Mouse (Mus musculus) midbrain, embryonic 14.5 days (tissue): ENCODE data around the gene Mgat4c. TPM values are rescaled to one million over a fixed set of nuclear protein-coding genes. Genes with fewer than 3 reads are reported as not detected.

Source experiments
- ATAC-seq: fragments of 200-750 bp; cut with Nextera tagmentation; 2 replicates; pipeline ENCODE4 v1.8.0; 2017; ENCODE audit warnings: moderate number of reproducible peaks, moderate library complexity; ENCODE audit not compliant: low FRiP score, low TSS enrichment
- DNase-seq: peaks from one replicate; pipeline ENCODE4 v3.0.0-alpha.2; 2015
- H3K27ac ChIP-seq: fragments of 300-500 bp; sonication (generic); replicated peaks from 2 replicates; pipeline ENCODE4 v1.5.1; 2014; ENCODE audit warnings: mild to moderate bottlenecking, low read depth, low read length, moderate library complexity
- H3K27me3 ChIP-seq: fragments of 300-500 bp; sonication (generic); 2 replicates; pipeline ENCODE4 v1.6.1; 2014; ENCODE audit warnings: low read length, control low read depth, mixed read lengths; ENCODE audit not compliant: control insufficient read depth, insufficient read depth
- H3K36me3 ChIP-seq: fragments of 300-500 bp; sonication (generic); 2 replicates; pipeline ENCODE4 v1.6.1; 2014; ENCODE audit warnings: low read length, control low read depth; ENCODE audit not compliant: control insufficient read depth, insufficient read depth
- H3K4me1 ChIP-seq: fragments of 300-500 bp; sonication (generic); 2 replicates; pipeline ENCODE4 v1.6.1; 2014; ENCODE audit warnings: mild to moderate bottlenecking, antibody characterized with exemption, low read length, control low read depth; ENCODE audit not compliant: control insufficient read depth, insufficient read depth
- H3K4me2 ChIP-seq: fragments of 300-500 bp; sonication (generic); 2 replicates; pipeline ENCODE4 v1.6.1; 2014; ENCODE audit warnings: mild to moderate bottlenecking, low read length, moderate library complexity
- H3K4me3 ChIP-seq: fragments of 300-500 bp; sonication (generic); replicated peaks from 2 replicates; pipeline ENCODE4 v1.5.1; 2014; ENCODE audit warnings: low read depth, low read length
- H3K9ac ChIP-seq: fragments of 300-500 bp; sonication (generic); replicated peaks from 2 replicates; pipeline ENCODE4 v1.6.1; 2014; ENCODE audit warnings: mild to moderate bottlenecking, low read length, moderate library complexity
- H3K9me3 ChIP-seq: fragments of 300-500 bp; sonication (generic); 2 replicates; pipeline ENCODE4 v1.6.1; 2016; ENCODE audit warnings: low read length, control low read depth, mixed read lengths; ENCODE audit not compliant: control insufficient read depth
- WGBS: fragments of 180-500 bp; shearing (Covaris S2); extraction: QIAGEN DNeasy Blood & Tissue Kit; methylation state at CpG from one replicate; pipeline ENCODE4 v1.1.7; 2014; 5-methylcytosine and 5-hydroxymethylcytosine counted together
- polyA plus RNA-seq: library from polyadenylated mRNA; unstranded; fragments of >200 nt; fragmentation: Nextera tagmentation; extraction: Ambion mirVana; gene quantifications from 2 replicates; pipeline ENCODE4 v1.2.1, GENCODE M21; 2014

The Mgat4c gene
- polyA plus RNA-seq, 1 experiment from 2014 or later = 51.8 TPM

GRCm38 (mm10) chr10:101798831-101799474 is 117.7 kb downstream of the Mgat4c start:
- H3K4me3 ChIP-seq = no peak overlapping the region
- H3K9ac ChIP-seq = no peak overlapping the region
- DNase-seq = no peak
- H3K27ac ChIP-seq = no peak overlapping the region
- H3K4me2 ChIP-seq = no peak overlapping the region
- H3K36me3 ChIP-seq = no peaks in the 10 kb centered on the region
- H3K4me1 ChIP-seq = no peaks in the 10 kb centered on the region
- ATAC-seq = no peak
- 23% methylated on average over 2 of the region's 2 CpGs for WGBS
- no peaks in the 10 kb centered on the region for H3K9me3 ChIP-seq
- H3K27me3 ChIP-seq = no peaks in the 10 kb centered on the region

GRCm38 (mm10) chr10:101808768-101809167 is 127.5 kb downstream of the Mgat4c start:
- Histone ChIP-seq H3K27me3 (no peaks in the 10 kb centered on the region), H3K9me3 (no peaks in the 10 kb centered on the region), H3K9ac (no peak overlapping the region), H3K4me1 (no peaks in the 10 kb centered on the region), H3K4me3 (no peak overlapping the region), H3K27ac (no peak overlapping the region), H3K4me2 (no peak overlapping the region), H3K36me3 (no peaks in the 10 kb centered on the region)
- WGBS = 97% methylated on average over 2 of the region's 2 CpGs
- ATAC-seq = no peak
- DNase-seq = no peak

GRCm38 (mm10) chr10:101816902-101817301 is 135.6 kb downstream of the Mgat4c start:
- Histone ChIP-seq H3K36me3 (no peaks in the 10 kb centered on the region), H3K9me3 (no peaks in the 10 kb centered on the region), H3K4me1 (peaks cover 3% of the 10 kb centered on the region; the same call in 1 of the 2 replicates), H3K27me3 (no peaks in the 10 kb centered on the region), H3K4me3 (no peak overlapping the region), H3K4me2 (no peak overlapping the region), H3K9ac (no peak overlapping the region), H3K27ac (no peak overlapping the region)
- ATAC-seq (no peak), DNase-seq (peak; percentile 58)
- WGBS = 59% methylated on average over 5 of the region's 5 CpGs

- Histone ChIP-seq H3K36me3 (no peaks in the 10 kb centered on the region), H3K4me2 (no peak overlapping the region), H3K9ac (no peak overlapping the region), H3K9me3 (no peaks in the 10 kb centered on the region), H3K4me1 (no peaks in the 10 kb centered on the region), H3K27me3 (no peaks in the 10 kb centered on the region), H3K4me3 (no peak overlapping the region), H3K27ac (no peak overlapping the region)
- WGBS = 68% methylated on average over 2 of the region's 2 CpGs
- peak; percentile 20 for DNase-seq
- peak; percentile 53; the same call in 1 of the 2 replicates for ATAC-seq
Observed at GRCm38 (mm10) chr10:101827944-101828343, 146.7 kb downstream of the Mgat4c start.

- WGBS = 19% methylated on average over 2 of the region's 2 CpGs
- H3K9ac ChIP-seq = no peak overlapping the region
- ATAC-seq (no peak), DNase-seq (peak; percentile 19)
- no peaks in the 10 kb centered on the region for H3K4me1 ChIP-seq
- H3K4me2 ChIP-seq = no peak overlapping the region
- no peaks in the 10 kb centered on the region for H3K36me3 ChIP-seq
- no peaks in the 10 kb centered on the region for H3K27me3 ChIP-seq
- H3K9me3 ChIP-seq = no peaks in the 10 kb centered on the region
- H3K4me3 ChIP-seq = no peak overlapping the region
- H3K27ac ChIP-seq = no peak overlapping the region
Observed at GRCm38 (mm10) chr10:101856115-101856514, 174.8 kb downstream of the Mgat4c start.

GRCm38 (mm10) chr10:101889866-101890265 is 208.6 kb downstream of the Mgat4c start:
- H3K4me2 ChIP-seq = no peak overlapping the region
- H3K4me1 ChIP-seq = no peaks in the 10 kb centered on the region
- no peaks in the 10 kb centered on the region for H3K36me3 ChIP-seq
- ATAC-seq = no peak
- DNase-seq = no peak
- H3K27me3 ChIP-seq = no peaks in the 10 kb centered on the region
- no peak overlapping the region for H3K27ac ChIP-seq
- no peaks in the 10 kb centered on the region for H3K9me3 ChIP-seq
- no peak overlapping the region for H3K9ac ChIP-seq
- H3K4me3 ChIP-seq = no peak overlapping the region
- 92% methylated on average over 1 of the region's 1 CpGs for WGBS

GRCm38 (mm10) chr10:101917328-101917814 is 236.1 kb downstream of the Mgat4c start:
- ATAC-seq (no peak), DNase-seq (no peak)
- Histone ChIP-seq H3K4me1 (no peaks in the 10 kb centered on the region), H3K36me3 (no peaks in the 10 kb centered on the region), H3K27ac (no peak overlapping the region), H3K27me3 (no peaks in the 10 kb centered on the region), H3K4me2 (no peak overlapping the region), H3K9me3 (no peaks in the 10 kb centered on the region), H3K9ac (no peak overlapping the region), H3K4me3 (no peak overlapping the region)

- no peaks in the 10 kb centered on the region for H3K36me3 ChIP-seq
- no peak overlapping the region for H3K27ac ChIP-seq
- H3K4me2 ChIP-seq = no peak overlapping the region
- H3K4me3 ChIP-seq = no peak overlapping the region
- ATAC-seq = no peak
- no peaks in the 10 kb centered on the region for H3K27me3 ChIP-seq
- DNase-seq = no peak
- 86% methylated on average over 4 of the region's 4 CpGs for WGBS
- no peaks in the 10 kb centered on the region for H3K9me3 ChIP-seq
- no peak overlapping the region for H3K9ac ChIP-seq
- no peaks in the 10 kb centered on the region for H3K4me1 ChIP-seq
Observed at GRCm38 (mm10) chr10:101997612-101998011, 316.3 kb downstream of the Mgat4c start.

GRCm38 (mm10) chr10:102042513-102042912 is 361.2 kb downstream of the Mgat4c start:
- DNase-seq (peak; percentile 40), ATAC-seq (no peak; the same call in 1 of the 2 replicates)
- Histone ChIP-seq H3K4me1 (no peaks in the 10 kb centered on the region), H3K9ac (no peak overlapping the region), H3K36me3 (no peaks in the 10 kb centered on the region), H3K4me3 (no peak overlapping the region), H3K4me2 (no peak overlapping the region), H3K27me3 (no peaks in the 10 kb centered on the region), H3K9me3 (no peaks in the 10 kb centered on the region), H3K27ac (no peak overlapping the region)
- 12% methylated on average over 2 of the region's 2 CpGs for WGBS
